Mouse (Mus musculus): Measurements from ENCODE around the gene Tctex1d4. TPM values are rescaled to one million over a fixed set of nuclear protein-coding genes. Genes with fewer than 3 reads are reported as not detected.

The Tctex1d4 gene
- total RNA-seq, 1 experiment from 2014 or later, result not detected

DNA sequence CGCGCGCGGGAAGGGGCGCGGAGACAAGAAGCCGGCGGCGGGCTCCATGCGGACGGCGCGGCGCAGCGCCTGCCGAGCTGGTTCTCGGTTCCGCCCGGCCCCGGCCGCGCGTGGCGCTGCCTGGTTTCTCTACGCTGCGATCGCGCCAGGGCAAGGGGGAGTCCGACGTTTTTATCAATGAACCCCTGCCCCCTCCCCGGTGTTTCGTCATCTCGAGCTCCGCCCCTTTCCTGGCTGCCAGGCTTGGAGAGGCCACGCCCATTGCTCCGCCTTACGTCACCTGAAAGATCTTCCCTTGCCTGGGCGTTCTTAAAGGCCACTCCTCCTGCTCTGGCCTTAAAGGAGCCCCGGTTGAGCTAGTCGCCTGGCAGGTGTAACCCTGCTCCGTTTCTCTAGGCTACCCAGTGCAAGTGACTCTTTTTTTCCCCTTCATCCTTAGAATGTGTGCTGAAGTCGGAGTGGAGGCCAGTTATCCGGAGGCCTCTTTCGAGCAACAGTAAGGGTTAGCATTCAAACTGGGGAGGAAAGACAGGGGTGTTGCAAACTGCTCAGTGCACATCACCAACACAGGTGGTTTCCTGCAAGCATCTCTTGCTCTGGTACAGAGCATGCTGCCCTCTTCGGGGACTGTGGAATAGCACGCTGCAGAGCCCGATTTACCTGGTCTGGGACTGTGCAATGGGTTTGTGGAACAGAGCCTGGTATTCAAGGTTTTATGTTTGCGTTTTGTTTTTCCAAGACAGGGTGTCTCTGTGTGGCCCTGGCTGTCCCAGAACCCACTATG is 7.4 kb downstream of the Tctex1d4 start, which contains the start of gene Plk3:
TSS of gene Plk3 (minus strand) at position 147 of the 784 bp plus-strand sequence.
- ATAC-seq (replicated peaks; ENCODE audit: insufficient number of reproducible peaks, low FRiP score, low TSS enrichment, poor library complexity, severe bottlenecking), result peak; percentile 93

DNA sequence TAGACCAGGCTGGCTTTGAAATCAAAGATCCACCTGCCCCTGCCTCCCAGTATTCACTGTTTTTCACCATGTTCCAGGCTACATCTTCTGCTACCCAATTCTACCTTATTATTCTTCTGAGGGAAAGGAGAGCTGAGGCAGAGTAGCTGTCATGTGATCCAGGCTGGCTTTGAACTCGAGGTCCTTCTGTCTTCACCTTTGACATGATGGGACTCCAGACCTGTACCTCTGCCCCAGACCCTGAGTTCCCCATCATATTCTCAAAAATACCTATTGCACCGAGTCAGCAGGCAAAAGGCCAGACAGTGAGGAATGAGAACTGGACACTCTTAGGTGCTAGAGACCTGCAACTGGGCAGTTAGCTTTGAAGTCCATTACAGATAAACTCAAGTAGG is 8.0 kb downstream of the Tctex1d4 start:
- no peak for ATAC-seq (replicated peaks; ENCODE audit: insufficient number of reproducible peaks, low FRiP score, low TSS enrichment, poor library complexity, severe bottlenecking)

- ATAC-seq (replicated peaks; ENCODE audit: insufficient number of reproducible peaks, low FRiP score, low TSS enrichment, poor library complexity, severe bottlenecking), result peak; percentile 60
Measured at GRCm38 (mm10) chr4:117136034-117136433, 9.4 kb downstream of the Tctex1d4 start.

DNA sequence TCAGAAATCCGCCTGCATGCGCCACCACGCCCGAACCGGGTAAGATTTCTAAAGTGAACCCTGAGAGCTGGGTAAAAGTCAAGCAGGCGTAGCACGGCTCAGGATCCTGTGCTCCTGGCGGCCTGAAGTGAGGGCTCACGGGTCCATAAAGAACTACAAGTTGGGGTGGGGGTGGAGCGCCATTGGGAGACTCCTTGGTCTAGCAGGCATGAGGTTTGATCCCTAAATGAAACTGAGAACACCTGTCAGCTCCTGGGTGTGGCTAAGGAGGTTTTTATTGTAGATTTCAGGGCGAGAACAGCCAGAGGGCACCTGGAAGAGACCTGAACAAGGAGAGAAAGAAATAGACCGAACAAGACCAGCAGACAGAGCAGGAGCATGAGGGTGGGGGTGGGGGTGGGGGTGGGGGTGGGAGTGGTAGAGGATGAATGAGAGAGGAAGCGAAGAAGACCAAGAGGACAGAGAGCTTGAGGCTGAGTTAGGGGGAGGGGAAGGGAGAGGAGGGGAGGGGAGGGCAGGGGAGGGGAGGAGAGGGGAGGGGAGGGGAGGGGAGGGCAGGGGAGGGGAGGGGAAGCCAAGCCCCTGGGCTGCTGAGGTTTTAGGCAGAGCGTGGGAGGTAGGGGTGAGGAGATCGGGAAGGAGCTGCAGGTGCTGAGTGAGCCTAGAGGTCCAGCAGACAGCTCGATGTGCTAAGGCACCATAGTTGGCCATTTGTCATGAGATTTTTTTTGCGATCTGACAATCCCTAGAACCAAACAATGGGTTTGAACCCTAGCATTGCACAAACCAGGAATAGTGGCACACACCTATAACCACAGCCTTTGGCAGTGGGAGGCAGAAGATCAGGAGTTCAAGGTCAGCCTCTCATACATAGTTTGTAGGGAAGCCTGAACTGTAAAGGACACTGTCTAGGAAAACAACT is 12.0 kb downstream of the Tctex1d4 start:
- no peak for ATAC-seq (replicated peaks; ENCODE audit: insufficient number of reproducible peaks, low FRiP score, low TSS enrichment, poor library complexity, severe bottlenecking)

DNA sequence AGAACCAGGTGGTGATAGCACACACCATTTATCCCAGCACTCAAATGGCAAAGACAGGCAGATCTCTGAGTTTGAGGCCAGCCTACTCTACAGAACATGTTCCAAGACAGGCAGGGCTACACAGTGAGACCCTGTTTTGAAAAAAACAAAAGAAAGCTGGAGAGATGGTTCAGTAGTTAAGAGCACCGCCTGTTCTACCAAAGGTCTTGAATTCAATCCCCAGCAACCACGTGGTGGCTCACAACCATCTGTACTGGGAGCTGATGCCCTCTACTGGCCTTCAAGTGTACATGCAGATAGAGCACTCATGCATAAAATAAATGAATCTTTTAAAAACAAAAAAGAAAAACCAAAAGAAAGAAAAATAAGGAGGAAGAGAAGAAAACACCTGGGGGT is 12.6 kb downstream of the Tctex1d4 start:
- no peak for ATAC-seq (replicated peaks; ENCODE audit: insufficient number of reproducible peaks, low FRiP score, low TSS enrichment, poor library complexity, severe bottlenecking)

DNA sequence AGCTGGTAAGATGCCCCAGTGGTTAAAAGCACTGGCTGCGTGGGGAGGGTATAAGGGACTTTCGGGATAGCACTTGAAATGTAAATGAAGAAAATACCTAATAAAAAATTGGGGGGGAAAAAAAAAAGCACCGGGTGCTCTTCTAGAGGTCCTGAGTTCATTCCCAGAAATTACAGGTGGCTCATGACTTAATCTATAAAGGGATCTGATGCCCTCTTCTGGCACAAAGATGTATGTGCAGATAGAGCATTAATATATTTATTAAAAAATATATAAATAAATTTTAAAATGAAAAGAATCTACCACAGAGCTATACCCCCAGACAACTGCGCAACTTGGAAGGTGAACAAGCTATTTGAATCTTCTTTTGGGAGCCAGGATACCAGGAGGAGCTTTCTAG is 14.0 kb downstream of the Tctex1d4 start:
- no peak for ATAC-seq (replicated peaks; ENCODE audit: insufficient number of reproducible peaks, low FRiP score, low TSS enrichment, poor library complexity, severe bottlenecking)

- ATAC-seq (replicated peaks; ENCODE audit: insufficient number of reproducible peaks, low FRiP score, low TSS enrichment, poor library complexity, severe bottlenecking), result no peak
Measured at GRCm38 (mm10) chr4:117143023-117143422, 16.4 kb downstream of the Tctex1d4 start.

- no peak for ATAC-seq (replicated peaks; ENCODE audit: insufficient number of reproducible peaks, low FRiP score, low TSS enrichment, poor library complexity, severe bottlenecking)
Measured at GRCm38 (mm10) chr4:117145248-117145647, 18.7 kb downstream of the Tctex1d4 start.

GRCm38 (mm10) chr4:117146176-117146575 is 19.6 kb downstream of the Tctex1d4 start:
- peak; percentile 77 for ATAC-seq (replicated peaks; ENCODE audit: insufficient number of reproducible peaks, low FRiP score, low TSS enrichment, poor library complexity, severe bottlenecking)

- no peak for ATAC-seq (replicated peaks; ENCODE audit: insufficient number of reproducible peaks, low FRiP score, low TSS enrichment, poor library complexity, severe bottlenecking)
Measured at GRCm38 (mm10) chr4:117148047-117148713, 21.6 kb downstream of the Tctex1d4 start.

- no peak for ATAC-seq (replicated peaks; ENCODE audit: insufficient number of reproducible peaks, low FRiP score, low TSS enrichment, poor library complexity, severe bottlenecking)
Measured at GRCm38 (mm10) chr4:117148815-117149214, 22.2 kb downstream of the Tctex1d4 start.

GRCm38 (mm10) chr4:117149291-117150211 is 23.0 kb downstream of the Tctex1d4 start:
- no peak for ATAC-seq (replicated peaks; ENCODE audit: insufficient number of reproducible peaks, low FRiP score, low TSS enrichment, poor library complexity, severe bottlenecking)

GRCm38 (mm10) chr4:117150212-117150733 is 23.7 kb downstream of the Tctex1d4 start:
- ATAC-seq (replicated peaks; ENCODE audit: insufficient number of reproducible peaks, low FRiP score, low TSS enrichment, poor library complexity, severe bottlenecking), result no peak

GRCm38 (mm10) chr4:117151416-117151815 is 24.8 kb downstream of the Tctex1d4 start:
- ATAC-seq (replicated peaks; ENCODE audit: insufficient number of reproducible peaks, low FRiP score, low TSS enrichment, poor library complexity, severe bottlenecking), result no peak

DNA sequence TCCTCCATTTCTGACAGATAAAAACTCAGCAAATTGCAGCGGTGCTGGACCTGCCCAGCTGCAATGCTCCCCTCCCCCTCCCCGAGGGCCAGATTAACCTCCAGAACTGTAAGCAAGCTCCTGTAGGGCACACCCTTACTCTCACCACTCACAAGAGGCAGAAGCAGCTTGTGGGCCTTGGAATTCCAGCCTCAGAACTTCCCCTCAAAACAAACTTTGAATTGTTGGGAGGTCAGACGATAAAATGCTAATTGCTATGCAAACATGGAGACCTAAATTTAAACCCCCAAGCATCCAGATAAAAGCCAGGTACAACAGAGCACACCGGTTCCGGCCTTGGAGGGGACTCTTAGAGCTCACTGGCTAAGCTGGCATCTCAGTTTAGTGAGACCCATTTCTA is 26.1 kb downstream of the Tctex1d4 start:
- ATAC-seq (replicated peaks; ENCODE audit: insufficient number of reproducible peaks, low FRiP score, low TSS enrichment, poor library complexity, severe bottlenecking), result no peak

- no peak for ATAC-seq (replicated peaks; ENCODE audit: insufficient number of reproducible peaks, low FRiP score, low TSS enrichment, poor library complexity, severe bottlenecking)
Measured at GRCm38 (mm10) chr4:117155020-117155791, 28.6 kb downstream of the Tctex1d4 start.

GRCm38 (mm10) chr4:117155792-117156355 is 29.3 kb downstream of the Tctex1d4 start, which contains the start of gene Rps8:
Rps8 (minus strand) TSS chr4:117156243.
- peak; percentile 88 for ATAC-seq (replicated peaks; ENCODE audit: insufficient number of reproducible peaks, low FRiP score, low TSS enrichment, poor library complexity, severe bottlenecking)
